Mouse (Mus musculus) forebrain, embryonic 16.5 days (tissue): ENCODE data around the gene Pcsk2. TPM values are rescaled to one million over a fixed set of nuclear protein-coding genes. Genes with fewer than 3 reads are reported as not detected.

Experiments used
- ATAC-seq: fragments of 200-750 bp; cut with Nextera tagmentation; 2 replicates; pipeline ENCODE4 v1.8.0; 2017; ENCODE audit warnings: mild to moderate bottlenecking, moderate library complexity
- H3K27ac ChIP-seq: fragments of 300-500 bp; sonication (generic); 2 replicates; pipeline ENCODE4 v1.5.1; 2014; ENCODE audit warnings: low read length, control low read depth
- H3K27me3 ChIP-seq: fragments of 300-500 bp; sonication (generic); replicated peaks from 2 replicates; pipeline ENCODE4 v1.6.1; 2014; ENCODE audit warnings: low read length; ENCODE audit not compliant: control insufficient read depth, insufficient read depth
- H3K36me3 ChIP-seq: fragments of 300-500 bp; sonication (generic); 2 replicates; pipeline ENCODE4 v1.6.1; 2014; ENCODE audit not compliant: control insufficient read depth, insufficient read depth
- H3K4me1 ChIP-seq: fragments of 300-500 bp; sonication (generic); replicated peaks from 2 replicates; pipeline ENCODE4 v1.6.1; 2014; ENCODE audit warnings: low read length; ENCODE audit not compliant: control insufficient read depth, insufficient read depth
- H3K4me2 ChIP-seq: fragments of 300-500 bp; sonication (generic); 2 replicates; pipeline ENCODE4 v1.6.1; 2014; ENCODE audit warnings: mild to moderate bottlenecking, low read length, control low read depth
- H3K4me3 ChIP-seq: fragments of 300-500 bp; sonication (generic); replicated peaks from 2 replicates; pipeline ENCODE4 v1.5.1; 2014; ENCODE audit warnings: mild to moderate bottlenecking, low read length, control low read depth
- H3K9ac ChIP-seq: fragments of 300-500 bp; sonication (generic); replicated peaks from 2 replicates; pipeline ENCODE4 v1.6.1; 2014; ENCODE audit warnings: low read depth, low read length, control low read depth
- H3K9me3 ChIP-seq: fragments of 300-500 bp; sonication (generic); 2 replicates; pipeline ENCODE4 v1.6.1; 2016; ENCODE audit warnings: low read length; ENCODE audit not compliant: control insufficient read depth
- WGBS: fragments of 180-500 bp; shearing (Covaris S2); extraction: QIAGEN DNeasy Blood & Tissue Kit; methylation state at CpG from one replicate; pipeline ENCODE4 v1.1.7; 2014; 5-methylcytosine and 5-hydroxymethylcytosine counted together
- polyA plus RNA-seq: library from polyadenylated mRNA; unstranded; fragments of >200 nt; fragmentation: Nextera tagmentation; extraction: Ambion mirVana; gene quantifications from 2 replicates; pipeline ENCODE4 v1.2.1, GENCODE M21; 2015

The Pcsk2 gene
- polyA plus RNA-seq, 1 experiment from 2014 or later: 12.5 TPM

DNA sequence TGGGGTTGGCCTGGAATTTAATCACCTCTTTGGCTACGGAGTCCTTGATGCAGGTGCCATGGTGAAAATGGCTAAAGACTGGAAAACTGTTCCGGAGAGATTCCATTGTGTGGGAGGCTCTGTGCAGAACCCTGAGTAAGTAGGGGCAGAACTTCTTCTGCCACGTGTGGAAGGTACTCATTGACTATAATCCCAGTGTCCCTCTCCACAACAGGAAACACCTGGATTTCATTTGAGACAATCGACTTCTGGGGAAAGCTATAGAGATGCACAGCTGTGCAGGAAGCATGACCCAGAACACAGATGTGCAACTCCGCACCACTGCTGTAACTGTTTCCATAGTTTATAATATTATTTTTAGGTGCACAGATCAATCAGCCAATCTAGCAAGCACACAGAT, 255.1 kb downstream of the Pcsk2 start:
- H3K4me2 ChIP-seq: no peak overlapping the region
- H3K4me3 ChIP-seq: no peak overlapping the region
- H3K9me3 ChIP-seq: no peaks in the 10 kb centered on the region
- no peak for ATAC-seq
- H3K9ac ChIP-seq: no peak overlapping the region
- H3K4me1 ChIP-seq: no peaks in the 10 kb centered on the region
- H3K27me3 ChIP-seq: no peaks in the 10 kb centered on the region
- 84% methylated on average over 5 of the region's 5 CpGs for WGBS
- no peaks in the 10 kb centered on the region for H3K36me3 ChIP-seq
- H3K27ac ChIP-seq: no peak overlapping the region

DNA sequence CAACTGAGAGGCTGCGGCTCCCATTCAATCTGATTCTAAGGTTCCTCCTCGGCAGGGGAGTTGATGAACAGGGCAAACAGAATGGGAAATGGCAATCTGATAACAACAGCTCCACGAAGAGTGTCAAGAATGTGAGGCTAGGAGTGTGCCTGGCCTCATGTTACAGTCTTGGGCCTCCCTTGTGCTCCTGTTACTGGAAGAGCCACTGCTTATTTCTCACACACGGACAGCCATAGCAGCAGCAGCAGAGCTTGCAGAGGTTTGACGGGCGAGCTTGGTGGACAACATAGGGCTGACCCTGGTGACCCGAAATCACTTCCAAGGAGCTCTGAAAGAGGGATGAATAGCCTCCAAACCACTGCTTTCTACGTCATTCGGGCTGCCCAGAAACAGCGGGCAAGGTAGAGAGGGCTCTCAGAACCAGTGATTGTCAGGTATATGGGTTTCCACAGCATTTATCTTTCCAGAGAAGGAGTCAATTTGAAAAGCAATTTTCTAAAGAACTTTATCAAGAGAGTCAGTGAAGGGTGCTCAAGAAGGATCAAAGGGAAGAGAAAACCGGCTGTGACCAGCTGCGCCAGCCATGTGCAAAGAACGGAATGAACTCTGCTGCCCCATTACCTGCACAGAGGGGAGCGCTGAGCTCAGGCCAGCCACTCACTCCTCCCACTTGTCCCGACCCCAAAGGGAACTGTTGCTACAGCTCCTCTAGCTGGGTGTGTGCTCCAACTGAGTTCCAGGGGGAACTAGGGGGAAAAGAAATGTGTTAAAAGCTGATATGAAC, 260.4 kb downstream of the Pcsk2 start:
- no peak overlapping the region for H3K9ac ChIP-seq
- no peaks in the 10 kb centered on the region for H3K27me3 ChIP-seq
- no peaks in the 10 kb centered on the region for H3K4me1 ChIP-seq
- no peaks in the 10 kb centered on the region for H3K36me3 ChIP-seq
- no peak overlapping the region for H3K4me2 ChIP-seq
- H3K27ac ChIP-seq: no peak overlapping the region
- no peak for ATAC-seq
- no peaks in the 10 kb centered on the region for H3K9me3 ChIP-seq
- no peak overlapping the region for H3K4me3 ChIP-seq
- WGBS: 61% methylated on average over 15 of the region's 15 CpGs

DNA sequence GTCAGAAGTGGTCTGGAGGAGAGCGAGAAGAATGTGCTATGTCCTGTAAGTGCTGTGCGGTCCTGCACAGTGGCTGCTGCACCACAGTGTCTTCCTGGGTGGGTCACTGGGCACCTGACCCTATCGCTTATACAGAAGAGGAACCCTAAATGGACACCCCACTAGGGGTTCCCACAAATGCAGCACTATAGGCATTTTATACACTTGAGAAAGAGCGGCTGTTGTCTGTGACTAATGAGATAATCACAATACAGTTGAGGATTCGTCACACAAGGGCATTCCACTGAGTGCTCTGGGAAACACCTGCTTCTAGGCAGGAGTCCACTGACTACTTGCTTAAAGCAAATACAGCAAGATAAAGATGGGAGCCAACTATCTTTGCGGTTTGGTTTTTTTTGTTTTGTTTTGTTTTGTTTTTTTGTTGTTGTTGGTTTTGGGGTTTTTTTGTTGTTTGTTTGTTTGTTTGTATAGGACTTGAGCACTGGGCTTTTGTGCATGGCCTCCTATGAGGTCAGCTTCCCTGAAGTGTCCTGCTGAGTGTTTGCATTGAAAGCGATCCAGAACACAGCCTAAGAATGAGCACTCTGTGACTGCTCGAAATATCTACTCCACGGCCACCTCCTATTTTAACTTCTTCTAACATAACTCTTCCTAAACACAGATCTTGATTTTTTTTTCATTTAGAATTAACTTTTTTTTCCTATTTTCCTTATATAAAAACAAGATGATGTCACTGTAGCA, 261.1 kb downstream of the Pcsk2 start:
- H3K27me3 ChIP-seq: no peaks in the 10 kb centered on the region
- no peak overlapping the region for H3K9ac ChIP-seq
- H3K9me3 ChIP-seq: no peaks in the 10 kb centered on the region
- no peak overlapping the region for H3K4me2 ChIP-seq
- H3K36me3 ChIP-seq: no peaks in the 10 kb centered on the region
- H3K27ac ChIP-seq: no peak overlapping the region
- H3K4me1 ChIP-seq: no peaks in the 10 kb centered on the region
- ATAC-seq: no peak
- 69% methylated on average over 9 of the region's 9 CpGs for WGBS
- no peak overlapping the region for H3K4me3 ChIP-seq

GRCm38 (mm10) chr2:143808789-143809188, 262.8 kb downstream of the Pcsk2 start:
- Histone ChIP-seq H3K36me3 (no peaks in the 10 kb centered on the region), H3K9ac (no peak overlapping the region), H3K9me3 (no peaks in the 10 kb centered on the region), H3K4me2 (no peak overlapping the region), H3K27ac (no peak overlapping the region), H3K4me1 (no peaks in the 10 kb centered on the region), H3K4me3 (no peak overlapping the region), H3K27me3 (no peaks in the 10 kb centered on the region)
- 67% methylated on average over 5 of the region's 5 CpGs for WGBS
- ATAC-seq: no peak

DNA sequence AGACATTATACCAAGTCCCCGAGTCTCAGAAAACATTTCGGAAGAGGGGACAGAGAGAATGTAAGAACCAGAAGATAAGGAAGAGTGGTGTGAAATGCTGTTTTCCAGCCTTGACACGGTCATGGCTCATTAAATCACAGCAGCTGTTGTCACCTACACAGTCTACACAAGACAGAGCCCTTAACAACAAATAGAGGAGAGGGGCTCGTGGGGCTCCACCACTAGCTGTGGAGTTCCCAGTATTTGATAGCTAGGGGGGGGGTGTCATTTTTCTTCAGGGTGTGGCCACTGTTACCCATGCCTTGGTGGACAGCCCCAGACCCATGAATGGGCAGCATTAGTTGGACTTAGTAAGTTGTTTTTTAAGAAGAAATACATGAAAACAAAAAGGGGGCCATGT, 266.3 kb downstream of the Pcsk2 start:
- H3K36me3 ChIP-seq: no peaks in the 10 kb centered on the region
- no peak overlapping the region for H3K27ac ChIP-seq
- H3K9me3 ChIP-seq: no peaks in the 10 kb centered on the region
- H3K4me1 ChIP-seq: no peaks in the 10 kb centered on the region
- no peak for ATAC-seq
- 78% methylated on average over 4 of the region's 4 CpGs for WGBS
- no peak overlapping the region for H3K4me3 ChIP-seq
- H3K27me3 ChIP-seq: no peaks in the 10 kb centered on the region
- H3K9ac ChIP-seq: no peak overlapping the region
- no peak overlapping the region for H3K4me2 ChIP-seq

DNA sequence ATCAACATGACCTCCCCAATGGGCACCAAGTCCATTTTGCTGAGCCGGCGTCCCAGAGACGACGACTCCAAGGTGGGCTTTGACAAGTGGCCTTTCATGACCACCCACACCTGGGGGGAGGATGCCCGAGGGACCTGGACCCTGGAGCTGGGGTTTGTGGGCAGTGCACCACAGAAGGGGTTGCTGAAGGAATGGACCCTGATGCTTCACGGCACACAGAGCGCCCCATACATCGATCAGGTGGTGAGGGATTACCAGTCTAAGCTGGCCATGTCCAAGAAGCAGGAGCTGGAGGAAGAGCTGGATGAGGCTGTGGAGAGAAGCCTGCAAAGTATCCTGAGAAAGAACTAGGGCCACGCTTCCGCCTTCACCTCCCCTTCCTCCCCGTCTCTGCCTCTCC, 267.5 kb downstream of the Pcsk2 start:
- H3K9ac ChIP-seq: no peak overlapping the region
- no peak overlapping the region for H3K4me2 ChIP-seq
- H3K27ac ChIP-seq: no peak overlapping the region
- no peaks in the 10 kb centered on the region for H3K36me3 ChIP-seq
- ATAC-seq: no peak
- H3K27me3 ChIP-seq: no peaks in the 10 kb centered on the region
- H3K4me1 ChIP-seq: no peaks in the 10 kb centered on the region
- WGBS: 93% methylated on average over 11 of the region's 11 CpGs
- no peaks in the 10 kb centered on the region for H3K9me3 ChIP-seq
- H3K4me3 ChIP-seq: no peak overlapping the region

DNA sequence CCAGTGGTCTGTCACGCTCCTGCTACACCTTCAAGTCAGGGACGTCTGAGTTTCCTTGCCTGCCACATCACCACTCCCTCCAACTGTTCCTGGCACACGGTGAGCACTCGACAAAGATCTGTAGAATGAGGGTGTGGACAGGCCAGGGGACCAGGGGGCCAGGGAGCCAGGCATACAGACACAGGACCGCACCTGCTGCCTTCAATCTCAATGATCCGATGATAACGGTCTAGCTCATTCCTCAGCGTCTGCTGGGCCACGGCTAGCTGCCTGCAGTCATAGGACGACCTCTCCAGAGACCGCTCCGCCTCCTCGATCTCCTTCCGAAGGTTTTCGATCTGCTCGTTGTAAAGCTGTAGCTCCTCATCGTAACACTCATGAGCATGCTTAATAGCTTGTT, 285.7 kb downstream of the Pcsk2 start:
- no peak overlapping the region for H3K9ac ChIP-seq
- no peak for ATAC-seq
- 81% methylated on average over 17 of the region's 17 CpGs for WGBS
- H3K4me1 ChIP-seq: no peaks in the 10 kb centered on the region
- no peaks in the 10 kb centered on the region for H3K9me3 ChIP-seq
- H3K36me3 ChIP-seq: no peaks in the 10 kb centered on the region
- H3K4me3 ChIP-seq: no peak overlapping the region
- H3K27ac ChIP-seq: no peak overlapping the region
- no peak overlapping the region for H3K4me2 ChIP-seq
- H3K27me3 ChIP-seq: no peaks in the 10 kb centered on the region

GRCm38 (mm10) chr2:143832721-143833120, 286.8 kb downstream of the Pcsk2 start:
- Histone ChIP-seq H3K9me3 (no peaks in the 10 kb centered on the region), H3K9ac (no peak overlapping the region), H3K27me3 (no peaks in the 10 kb centered on the region), H3K4me2 (no peak overlapping the region), H3K4me1 (0 out of 2 replicates have a peak, but pooled peaks cover 3% of the 10 kb centered on the region), H3K36me3 (no peaks in the 10 kb centered on the region), H3K4me3 (no peak overlapping the region), H3K27ac (no peak overlapping the region)
- 67% methylated on average over 5 of the region's 5 CpGs for WGBS
- no peak for ATAC-seq

DNA sequence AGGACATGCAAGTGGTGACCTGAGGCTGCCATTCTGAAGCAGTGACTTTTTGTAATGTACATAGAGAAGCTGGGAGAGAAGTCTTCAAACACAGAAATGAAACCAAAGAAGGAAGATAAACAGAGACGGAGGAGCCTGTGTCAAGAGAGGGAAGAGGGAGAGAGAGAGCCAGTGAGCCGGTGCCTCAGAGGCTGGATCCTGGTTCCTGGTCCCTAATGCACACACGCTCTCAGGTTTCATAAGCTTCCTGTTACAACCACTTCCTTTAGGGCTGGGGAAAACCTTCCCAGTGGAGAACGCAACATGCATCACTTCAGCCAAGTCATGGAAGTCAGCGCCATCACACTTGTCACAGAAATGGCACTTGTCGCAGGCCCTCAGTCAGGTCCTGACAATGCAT, 288.1 kb downstream of the Pcsk2 start:
- no peak overlapping the region for H3K4me2 ChIP-seq
- WGBS: 83% methylated on average over 6 of the region's 6 CpGs
- H3K27ac ChIP-seq: no peak overlapping the region
- ATAC-seq: no peak
- no peaks in the 10 kb centered on the region for H3K9me3 ChIP-seq
- H3K36me3 ChIP-seq: no peaks in the 10 kb centered on the region
- no peak overlapping the region for H3K9ac ChIP-seq
- H3K4me1 ChIP-seq: 0 out of 2 replicates have a peak, but pooled peaks cover 3% of the 10 kb centered on the region
- no peak overlapping the region for H3K4me3 ChIP-seq
- H3K27me3 ChIP-seq: no peaks in the 10 kb centered on the region
